Mouse (Mus musculus): Measurements from ENCODE around the gene Rpl4.
"Not testable (repeated sequence)": the region's sequence is repeated elsewhere in the genome, so short reads cannot be mapped to it uniquely, and the experiment has no call there.

Rpl4 gene

GRCm38 (mm10) chr9:64198068-64198762 is 25.0 kb downstream of the Rpl4 start:
- DNase-seq = no peak

DNA sequence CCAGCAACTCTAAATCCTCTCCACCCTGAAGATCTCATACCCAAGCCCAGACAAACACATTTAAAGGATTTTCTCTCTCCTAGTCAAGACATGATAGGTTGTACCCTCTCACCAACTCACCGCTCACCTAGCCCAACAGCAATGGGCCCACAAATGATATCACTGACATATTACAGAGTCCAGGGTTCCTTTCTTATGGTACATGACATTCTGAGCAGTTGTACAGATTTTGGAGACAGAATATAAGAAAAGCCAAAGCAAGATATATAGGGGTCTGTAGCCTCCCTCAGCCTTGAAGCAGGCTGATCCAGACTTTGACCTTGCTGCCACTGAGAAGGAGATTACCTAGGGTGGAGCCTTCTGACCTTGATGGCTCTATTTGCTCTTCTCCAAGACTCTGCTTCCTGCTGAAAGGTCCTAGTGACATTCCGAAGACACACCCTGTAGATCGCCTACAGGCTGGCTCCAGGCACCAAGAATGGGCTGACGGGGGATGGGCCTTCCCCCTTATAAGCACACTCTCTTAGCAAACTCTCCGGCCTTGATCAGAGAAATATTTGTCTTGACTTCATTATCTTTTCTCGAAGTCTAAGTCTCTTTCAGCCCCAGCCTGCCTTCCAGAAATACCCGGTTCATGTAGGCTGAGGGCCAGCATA is 25.7 kb downstream of the Rpl4 start:
- DNase-seq = not testable (repeated sequence)

GRCm38 (mm10) chr9:64199897-64200296 is 26.7 kb downstream of the Rpl4 start:
- peak; percentile 44 to 65 for DNase-seq

- DNase-seq = no peak
Observed at GRCm38 (mm10) chr9:64202331-64202730, 29.2 kb downstream of the Rpl4 start.

GRCm38 (mm10) chr9:64202866-64203265 is 29.7 kb downstream of the Rpl4 start:
- no peak for DNase-seq

- peak; percentile 31 to 58 for DNase-seq
Observed at GRCm38 (mm10) chr9:64207509-64208084, 34.4 kb downstream of the Rpl4 start.

DNA sequence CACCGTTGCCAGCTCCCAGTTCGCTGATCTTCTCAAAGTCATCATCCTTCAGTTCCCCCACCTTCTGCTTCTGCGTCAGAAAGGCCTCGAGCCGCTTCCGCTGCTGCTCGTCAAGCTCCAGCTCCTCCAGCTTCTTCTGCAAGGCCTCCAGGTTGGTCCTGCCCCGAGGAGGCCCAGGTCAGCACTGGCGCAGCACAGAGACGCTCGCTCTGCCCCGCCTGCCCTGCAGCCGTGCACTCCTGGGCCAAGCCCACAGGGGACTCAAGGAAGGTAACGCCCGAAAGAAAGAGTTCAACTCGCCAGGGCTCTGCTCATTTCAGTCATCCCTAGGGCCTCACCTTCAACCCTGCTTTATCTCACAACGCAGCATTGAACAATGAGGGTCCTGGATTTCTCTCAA is 41.3 kb downstream of the Rpl4 start:
- DNase-seq = no peak

DNA sequence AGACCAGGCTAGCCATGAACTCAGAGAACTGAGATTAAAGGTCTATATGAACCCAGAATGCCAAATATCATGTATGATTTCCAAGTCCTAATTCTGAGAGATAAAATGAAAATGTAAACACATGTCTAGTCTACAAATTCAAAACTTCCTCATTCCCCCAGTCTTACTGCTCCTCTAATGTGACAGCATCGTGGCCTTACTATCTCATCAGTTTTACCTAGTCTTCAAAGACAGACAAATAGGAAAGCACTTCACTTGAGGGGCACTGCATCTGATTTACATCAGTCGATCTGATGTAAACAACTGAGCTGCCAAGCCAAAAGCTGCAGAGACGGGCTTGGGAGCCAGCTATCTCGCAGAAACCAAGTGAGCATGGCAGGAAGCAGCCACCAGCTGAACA is 42.9 kb downstream of the Rpl4 start:
- DNase-seq = no peak

GRCm38 (mm10) chr9:64216641-64217040 is 43.5 kb downstream of the Rpl4 start:
- no peak for DNase-seq

DNA sequence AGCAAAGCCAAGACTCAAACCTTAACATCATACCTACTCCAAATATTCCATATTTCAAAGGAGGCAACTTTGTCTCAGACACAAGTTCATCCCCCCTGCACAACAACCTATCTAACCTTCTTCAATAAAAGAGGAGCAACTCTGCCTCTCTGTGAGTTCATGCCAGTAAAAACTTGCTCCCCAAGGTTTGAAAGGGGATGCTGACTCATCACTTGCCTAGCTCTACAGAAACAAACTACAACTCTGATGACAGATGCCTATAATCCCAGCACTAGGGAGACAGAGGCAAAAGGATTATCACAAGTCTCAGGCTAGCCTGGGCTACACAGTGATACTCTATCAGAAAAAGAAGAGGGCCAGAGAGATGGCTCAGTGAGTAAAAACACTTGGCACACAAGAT is 44.7 kb downstream of the Rpl4 start:
- DNase-seq = no peak

- DNase-seq = no peak
Observed at GRCm38 (mm10) chr9:64219305-64219704, 46.1 kb downstream of the Rpl4 start.

DNA sequence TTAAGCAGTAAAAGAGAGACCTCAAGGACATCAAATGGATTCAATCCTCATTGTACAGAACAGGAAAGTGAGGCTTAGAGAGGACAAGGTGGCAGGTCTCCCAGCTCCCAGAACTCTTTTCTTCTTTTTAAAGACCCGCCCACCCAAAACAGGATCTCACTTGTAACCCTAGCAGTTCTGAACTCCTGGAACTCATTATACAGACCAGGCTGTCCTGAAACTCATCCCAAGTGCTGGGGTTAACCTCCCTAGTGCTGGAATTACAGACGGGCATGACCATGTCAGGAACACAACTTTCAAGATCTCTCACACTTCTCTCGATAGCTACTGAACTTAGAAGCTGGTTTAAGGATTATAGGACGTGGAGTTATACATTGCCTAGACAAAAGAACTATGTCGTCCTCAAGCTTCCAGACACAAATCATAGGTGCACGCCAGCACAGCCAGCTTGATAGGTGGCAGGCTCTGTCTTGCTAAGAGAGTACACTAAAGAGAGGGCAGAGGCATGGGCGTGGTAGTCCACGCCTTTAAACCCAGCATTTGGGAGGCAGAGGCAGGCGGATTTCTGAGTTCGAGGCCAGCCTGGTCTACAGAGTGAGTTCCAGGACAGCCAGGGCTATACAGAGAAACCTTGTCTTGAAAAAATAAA is 46.7 kb downstream of the Rpl4 start:
- no peak for DNase-seq

DNA sequence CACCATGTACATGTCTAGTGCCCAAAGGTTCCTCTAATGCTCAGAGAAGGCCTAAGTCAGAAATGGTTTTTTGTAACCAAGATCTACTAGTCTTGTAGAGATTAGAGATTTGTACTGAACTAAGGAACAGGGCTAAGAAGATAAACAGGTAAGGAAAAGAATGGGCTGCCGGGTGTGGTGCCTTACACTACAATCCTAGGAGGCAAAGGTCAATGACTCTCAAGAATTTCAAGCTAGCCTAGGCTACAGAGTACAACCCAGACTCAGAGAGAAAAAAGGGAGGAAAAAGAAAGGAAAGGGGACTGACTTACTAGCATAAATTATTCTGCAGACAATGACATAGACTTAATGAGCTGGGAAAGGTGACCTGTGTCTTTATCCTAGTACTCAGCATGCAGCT is 47.4 kb downstream of the Rpl4 start:
- no peak for DNase-seq

- no peak for DNase-seq
Observed at GRCm38 (mm10) chr9:64221480-64221879, 48.3 kb downstream of the Rpl4 start.

- DNase-seq = no peak
Observed at GRCm38 (mm10) chr9:64222098-64222497, 48.9 kb downstream of the Rpl4 start.

DNA sequence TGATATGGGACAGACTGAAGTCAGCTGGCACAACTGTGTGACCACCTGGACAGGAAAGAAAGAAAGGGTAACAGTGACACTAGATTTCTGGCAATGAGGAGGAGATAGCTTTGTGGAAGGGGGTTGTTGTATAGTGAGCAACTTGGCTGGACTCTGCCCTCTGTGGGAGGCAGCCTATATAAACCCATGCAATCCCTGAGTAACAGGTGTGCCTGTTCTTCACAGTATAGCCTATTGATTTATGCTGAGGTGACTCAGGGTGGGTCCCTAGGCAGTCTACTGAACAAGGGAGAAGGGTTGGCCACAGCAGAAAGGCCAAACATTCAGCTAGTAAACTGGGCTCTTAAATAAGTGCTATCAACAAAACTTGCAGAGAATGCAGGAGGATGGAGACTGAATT is 52.6 kb downstream of the Rpl4 start:
- DNase-seq = no peak

GRCm38 (mm10) chr9:64227736-64228135 is 54.6 kb downstream of the Rpl4 start:
- DNase-seq = no peak

All from kidney, postnatal 25 days (tissue).